Mouse (Mus musculus) limb, embryonic 11.5 days (tissue): ENCODE data around the gene Rnf167. TPM values are rescaled to one million over a fixed set of nuclear protein-coding genes. Genes with fewer than 3 reads are reported as not detected.

ENCODE experiments used
- ATAC-seq: fragments of 200-750 bp; cut with Nextera tagmentation; 2 replicates; pipeline ENCODE4 v1.8.0; 2017; ENCODE audit warnings: low read depth; ENCODE audit not compliant: insufficient number of reproducible peaks, low FRiP score, low TSS enrichment
- DNase-seq: peaks from one replicate; pipeline ENCODE4 v3.0.0-alpha.2; 2015; ENCODE audit warnings: low spot score
- H3K27ac ChIP-seq: fragments of 300-500 bp; sonication (generic); replicated peaks from 2 replicates; pipeline ENCODE4 v1.5.1; 2014; ENCODE audit warnings: low read depth, mild to moderate bottlenecking, low read length
- H3K27me3 ChIP-seq: fragments of 300-500 bp; sonication (generic); 2 replicates; pipeline ENCODE4 v1.6.1; 2014; ENCODE audit warnings: mild to moderate bottlenecking, low read length, mixed read lengths; ENCODE audit not compliant: control insufficient read depth, insufficient read depth
- H3K36me3 ChIP-seq: fragments of 300-500 bp; sonication (generic); 2 replicates; pipeline ENCODE4 v1.6.1; 2014; ENCODE audit warnings: mild to moderate bottlenecking, low read length, moderate library complexity, mixed read lengths; ENCODE audit not compliant: control insufficient read depth, insufficient read depth
- H3K4me1 ChIP-seq: fragments of 300-500 bp; sonication (generic); 2 replicates; pipeline ENCODE4 v1.6.1; 2014; ENCODE audit warnings: low read length, mixed read lengths; ENCODE audit not compliant: control insufficient read depth, insufficient read depth
- H3K4me2 ChIP-seq: fragments of 300-500 bp; sonication (generic); 2 replicates; pipeline ENCODE4 v1.6.1; 2014; ENCODE audit warnings: low read depth, mild to moderate bottlenecking, moderate library complexity; ENCODE audit not compliant: severe bottlenecking
- H3K4me3 ChIP-seq: fragments of 300-500 bp; sonication (generic); 2 replicates; pipeline ENCODE4 v1.5.1; 2014; ENCODE audit warnings: low read depth, low read length
- H3K9ac ChIP-seq: fragments of 300-500 bp; sonication (generic); 2 replicates; pipeline ENCODE4 v1.6.1; 2014; ENCODE audit warnings: mild to moderate bottlenecking, low read length
- H3K9me3 ChIP-seq: fragments of 300-500 bp; sonication (generic); 2 replicates; pipeline ENCODE4 v1.6.1; 2016; ENCODE audit warnings: low read length; ENCODE audit not compliant: control insufficient read depth
- WGBS: fragments of 180-500 bp; shearing (Covaris S2); extraction: QIAGEN DNeasy Blood & Tissue Kit; methylation state at CpG from one replicate; pipeline ENCODE4 v1.1.7; 2014; 5-methylcytosine and 5-hydroxymethylcytosine counted together
- polyA plus RNA-seq: library from polyadenylated mRNA; unstranded; fragments of >200 nt; fragmentation: Nextera tagmentation; extraction: Ambion mirVana; gene quantifications from 2 replicates; pipeline ENCODE4 v1.2.1, GENCODE M21; 2014

Rnf167 gene
- polyA plus RNA-seq, 1 experiment from 2014 or later: 99.1 TPM

GRCm38 (mm10) chr11:70643051-70643450 lies 4.0 kb upstream of the Rnf167 start:
- H3K27me3 ChIP-seq: no peaks in the 10 kb centered on the region
- no peaks in the 10 kb centered on the region for H3K9me3 ChIP-seq
- 95% methylated on average over 6 of the region's 6 CpGs for WGBS
- no peak overlapping the region for H3K9ac ChIP-seq
- H3K4me1 ChIP-seq: peaks cover 8% of the 10 kb centered on the region
- H3K27ac ChIP-seq: no peak overlapping the region
- ATAC-seq: no peak
- no peak overlapping the region for H3K4me3 ChIP-seq
- peaks cover 10% of the 10 kb centered on the region for H3K36me3 ChIP-seq
- H3K4me2 ChIP-seq: no peak overlapping the region
- DNase-seq: no peak

- H3K4me1 ChIP-seq: peaks cover 18% of the 10 kb centered on the region
- DNase-seq (no peak), ATAC-seq (no peak)
- H3K9ac ChIP-seq: no peak overlapping the region
- H3K4me2 ChIP-seq: no peak overlapping the region
- 97% methylated on average over 8 of the region's 8 CpGs for WGBS
- H3K36me3 ChIP-seq: peaks cover 20% of the 10 kb centered on the region
- H3K4me3 ChIP-seq: no peak overlapping the region
- no peaks in the 10 kb centered on the region for H3K27me3 ChIP-seq
- no peaks in the 10 kb centered on the region for H3K9me3 ChIP-seq
- no peak overlapping the region for H3K27ac ChIP-seq
Measured at GRCm38 (mm10) chr11:70644564-70645103, 2.4 kb upstream of the Rnf167 start.

GRCm38 (mm10) chr11:70645461-70646258 lies 1.4 kb upstream of the Rnf167 start:
- no peak for ATAC-seq
- H3K9me3 ChIP-seq: no peaks in the 10 kb centered on the region
- no peak for DNase-seq
- 93% methylated on average over 12 of the region's 12 CpGs for WGBS
- peak overlapping the region; percentile 83 for H3K9ac ChIP-seq
- H3K36me3 ChIP-seq: peaks cover 22% of the 10 kb centered on the region
- H3K4me2 ChIP-seq: peak overlapping the region; percentile 58
- H3K4me3 ChIP-seq: peak overlapping the region; percentile 58
- H3K27ac ChIP-seq: no peak overlapping the region
- peaks cover 18% of the 10 kb centered on the region for H3K4me1 ChIP-seq
- no peaks in the 10 kb centered on the region for H3K27me3 ChIP-seq

GRCm38 (mm10) chr11:70646259-70646555 lies 828 bp upstream of the Rnf167 start:
- ATAC-seq (no peak), DNase-seq (no peak)
- Histone ChIP-seq H3K9ac (peak overlapping the region; percentile 83), H3K27ac (peak overlapping the region; percentile 86), H3K9me3 (no peaks in the 10 kb centered on the region), H3K4me3 (peak overlapping the region; percentile 58), H3K4me2 (peak overlapping the region; percentile 58), H3K36me3 (peaks cover 27% of the 10 kb centered on the region), H3K4me1 (peaks cover 22% of the 10 kb centered on the region), H3K27me3 (no peaks in the 10 kb centered on the region)
- 22% methylated on average over 3 of the region's 3 CpGs for WGBS

- Histone ChIP-seq H3K27ac (peak overlapping the region; percentile 86), H3K27me3 (no peaks in the 10 kb centered on the region), H3K36me3 (peaks cover 38% of the 10 kb centered on the region), H3K4me3 (peak overlapping the region; percentile 58), H3K9ac (peak overlapping the region; percentile 68), H3K4me1 (peaks cover 32% of the 10 kb centered on the region), H3K4me2 (peak overlapping the region; percentile 90), H3K9me3 (no peaks in the 10 kb centered on the region)
- ATAC-seq (no peak), DNase-seq (peak; percentile 57)
- 3% methylated on average over 28 of the region's 28 CpGs for WGBS
Measured at GRCm38 (mm10) chr11:70647716-70648420, 833 bp downstream of the Rnf167 start.

- Histone ChIP-seq H3K9me3 (no peaks in the 10 kb centered on the region), H3K4me3 (peak overlapping the region; percentile 58), H3K27me3 (no peaks in the 10 kb centered on the region), H3K9ac (peak overlapping the region; percentile 68), H3K36me3 (peaks cover 38% of the 10 kb centered on the region), H3K27ac (no peak overlapping the region), H3K4me1 (peaks cover 32% of the 10 kb centered on the region), H3K4me2 (peak overlapping the region; percentile 90)
- DNase-seq (no peak), ATAC-seq (no peak)
- WGBS: 86% methylated on average over 4 of the region's 4 CpGs
Measured at GRCm38 (mm10) chr11:70648512-70648911, 1.5 kb downstream of the Rnf167 start.

- DNase-seq (no peak), ATAC-seq (no peak)
- H3K4me2 ChIP-seq: peak overlapping the region; percentile 90; the same call in 1 of the 2 replicates
- no peaks in the 10 kb centered on the region for H3K27me3 ChIP-seq
- WGBS: 80% methylated on average over 8 of the region's 8 CpGs
- H3K36me3 ChIP-seq: peaks cover 36% of the 10 kb centered on the region
- H3K4me3 ChIP-seq: no peak overlapping the region
- H3K4me1 ChIP-seq: peaks cover 32% of the 10 kb centered on the region
- no peak overlapping the region for H3K27ac ChIP-seq
- H3K9me3 ChIP-seq: no peaks in the 10 kb centered on the region
- H3K9ac ChIP-seq: no peak overlapping the region; the same call in 1 of the 2 replicates
Measured at GRCm38 (mm10) chr11:70649185-70649734, 2.2 kb downstream of the Rnf167 start.
